Comparison of ENCODE assay signal across 9 mouse cellular contexts in genomic region chr10:120475601-120476515, GRCm38 (mm10). TPM values are rescaled to one million over a fixed set of nuclear protein-coding genes. Genes with fewer than 3 reads are reported as not detected.
DNase-seq lines count a peak whose midpoint lies in the region; ATAC-seq and TF ChIP-seq lines count a peak whose summit lies in the region.
"Had no signal": no experiment of that assay in that cellular context is flagged by ENCODE, and none has a peak within 500 bp of the region (broad histone marks: within the 10 kb centered on the region; RNA-seq: fewer than 3 reads in every experiment).

TSS of gene Hmga2 (minus strand) at chr10:120476469.

- no peak for TF ChIP-seq EP300 in liver, postnatal 0 days (IDR thresholded peaks at IDR 0.05; ENCODE audit: low read depth)

- H3K9ac ChIP-seq in forebrain, embryonic 12.5 days = peak within 1 kb of the TSS; percentile 97
- H3K9ac ChIP-seq in hindbrain, postnatal 0 days (replicated peaks; ENCODE audit: low read length) = peak within 1 kb of the TSS; percentile 60
- H3K9ac ChIP-seq in liver, postnatal 0 days (replicated peaks) = peak within 1 kb of the TSS; percentile 62
- peak within 1 kb of the TSS; percentile 74 for H3K9ac ChIP-seq in neural tube, embryonic 14.5 days (replicated peaks; ENCODE audit: low read depth, low read length)

- no peaks in the 10 kb centered on the region for H3K27me3 ChIP-seq in forebrain, embryonic 12.5 days
- no peaks in the 10 kb centered on the region; the same call in 1 of the 2 replicates for H3K27me3 ChIP-seq in hindbrain, postnatal 0 days (ENCODE audit: insufficient read depth, low read length)
- H3K27me3 ChIP-seq in liver, postnatal 0 days (ENCODE audit: insufficient read depth, low read length) = peaks cover 46% of the 10 kb centered on the region
- no peaks in the 10 kb centered on the region for H3K27me3 ChIP-seq in neural tube, embryonic 14.5 days (ENCODE audit: control insufficient read depth, insufficient read depth, low read length)

- peak; percentile 51 for ATAC-seq in forebrain, embryonic 12.5 days (ENCODE audit: low FRiP score)
- ATAC-seq in hindbrain, postnatal 0 days = peak; percentile 64
- ATAC-seq in liver, postnatal 0 days = peak; percentile 59
- peak; percentile 58 for ATAC-seq in neural tube, embryonic 14.5 days (ENCODE audit: low read depth)

- H3K4me1 ChIP-seq in forebrain, embryonic 12.5 days = peaks cover 42% of the 10 kb centered on the region
- peaks cover 3% of the 10 kb centered on the region for H3K4me1 ChIP-seq in hindbrain, postnatal 0 days (ENCODE audit: insufficient read depth, low read length)
- H3K4me1 ChIP-seq in liver, postnatal 0 days (ENCODE audit: insufficient read depth) = peaks cover 17% of the 10 kb centered on the region
- peaks cover 27% of the 10 kb centered on the region for H3K4me1 ChIP-seq in neural tube, embryonic 14.5 days (ENCODE audit: control insufficient read depth, insufficient read depth, low read length)

- no peaks in the 10 kb centered on the region for H3K9me3 ChIP-seq in forebrain, embryonic 12.5 days
- H3K9me3 ChIP-seq in hindbrain, postnatal 0 days (ENCODE audit: low read length) = no peaks in the 10 kb centered on the region
- H3K9me3 ChIP-seq in liver, postnatal 0 days (ENCODE audit: low read length) = no peaks in the 10 kb centered on the region
- no peaks in the 10 kb centered on the region for H3K9me3 ChIP-seq in neural tube, embryonic 14.5 days (ENCODE audit: control insufficient read depth, low read length)

- peak within 1 kb of the TSS; percentile 92 for H3K27ac ChIP-seq in forebrain, embryonic 12.5 days
- H3K27ac ChIP-seq in hindbrain, postnatal 0 days = peak within 1 kb of the TSS; percentile 51; the same call in 1 of the 2 replicates
- H3K27ac ChIP-seq in liver, postnatal 0 days (ENCODE audit: low read depth) = no peak within 1 kb of the TSS
- H3K27ac ChIP-seq in neural tube, embryonic 14.5 days (ENCODE audit: low read depth, low read length) = peak within 1 kb of the TSS; percentile 60

- no peaks in the 10 kb centered on the region; the same call in 1 of the 2 replicates for H3K36me3 ChIP-seq in forebrain, embryonic 12.5 days (replicated peaks)
- H3K36me3 ChIP-seq in hindbrain, postnatal 0 days (ENCODE audit: insufficient read depth, low read length) = no peaks in the 10 kb centered on the region
- no peaks in the 10 kb centered on the region for H3K36me3 ChIP-seq in liver, postnatal 0 days (replicated peaks; ENCODE audit: insufficient read depth, low read length)
- H3K36me3 ChIP-seq in neural tube, embryonic 14.5 days (ENCODE audit: control insufficient read depth, insufficient read depth, low read length) = no peaks in the 10 kb centered on the region
- H3K36me3 ChIP-seq: G1E had no signal

- DNase-seq in heart, adult 11 months = peak; percentile 88
- DNase-seq in heart, adult 8-10 months (ENCODE audit: low spot score) = no peak
- DNase-seq in ZHBTc4 (ENCODE audit: low read depth, low spot score) = peak; percentile 81
- DNase-seq in hindbrain, postnatal 0 days (ENCODE audit: low spot score) = peak; percentile 45
- peak; percentile 52 for DNase-seq in liver, postnatal 0 days
- no peak for DNase-seq in cerebellum, postnatal 36 days

- WGBS in forebrain, embryonic 12.5 days = under 1% methylated on average over 99 of the region's 99 CpGs
- WGBS in hindbrain, postnatal 0 days = under 1% methylated on average over 94 of the region's 99 CpGs
- WGBS in liver, postnatal 0 days (ENCODE audit: insufficient replicate concordance) = under 1% methylated on average over 91 of the region's 99 CpGs
- under 1% methylated on average over 95 of the region's 99 CpGs for WGBS in neural tube, embryonic 14.5 days

- H3K4me3 ChIP-seq in forebrain, embryonic 12.5 days (replicated peaks) = peak within 1 kb of the TSS; percentile 79
- H3K4me3 ChIP-seq in hindbrain, postnatal 0 days (ENCODE audit: low read length) = peak within 1 kb of the TSS; percentile 63
- peak within 1 kb of the TSS; percentile 63 for H3K4me3 ChIP-seq in liver, postnatal 0 days (ENCODE audit: low read depth, low read length)
- peak within 1 kb of the TSS; percentile 61 for H3K4me3 ChIP-seq in neural tube, embryonic 14.5 days (ENCODE audit: low read depth, low read length)

- TF ChIP-seq CTCF in hindbrain, postnatal 0 days (IDR thresholded peaks at IDR 0.05; ENCODE audit: low read depth) = no peak
- no peak for TF ChIP-seq CTCF in liver, postnatal 0 days (IDR thresholded peaks at IDR 0.05; ENCODE audit: low read depth)

- peak within 1 kb of the TSS; percentile 93 for H3K4me2 ChIP-seq in forebrain, embryonic 12.5 days
- H3K4me2 ChIP-seq in hindbrain, postnatal 0 days (ENCODE audit: low read depth, low read length) = peak within 1 kb of the TSS; percentile 94
- peak within 1 kb of the TSS; percentile 89 for H3K4me2 ChIP-seq in liver, postnatal 0 days (ENCODE audit: low read depth, low read length)
- H3K4me2 ChIP-seq in neural tube, embryonic 14.5 days (ENCODE audit: low read depth, low read length) = peak within 1 kb of the TSS; percentile 93

RNA-seq across cellular contexts. Expression of gene Hmga2, which starts in this region (rescaled TPM):
- not detected for total RNA-seq in heart, adult 8-10 months (2022)
- polyA plus RNA-seq in forebrain, embryonic 12.5 days (2016; fragmentation: Nextera tagmentation; extraction: Ambion mirVana) = 48.7 and 48.9 TPM in 2 replicates
- total RNA-seq in hindbrain, postnatal 0 days (2014; rRNA removed) = 1.2 and 1.5 TPM in 2 replicates
- 0.98 and 1.5 TPM in 2 replicates for polyA plus RNA-seq in hindbrain, postnatal 0 days (2015; fragmentation: Nextera tagmentation; extraction: Ambion mirVana)
- polyA plus RNA-seq in liver, postnatal 0 days (2015; fragmentation: Nextera tagmentation; extraction: Ambion mirVana) = 0.43 and 0.56 TPM in 2 replicates
- 3.4 and 3.7 TPM in 2 replicates for polyA plus RNA-seq in neural tube, embryonic 14.5 days (2014; fragmentation: Nextera tagmentation; extraction: Ambion mirVana)
- polyA plus RNA-seq: G1E had no signal

Comparison
In these comparisons a context has a peak if more than half of its experiments do, and no peak if none do; other contexts are left out.
1. RNA of gene Hmga2 (polyA plus RNA-seq): 48.7 to 48.9 TPM in forebrain, embryonic 12.5 days; 3.4 to 3.7 TPM in neural tube, embryonic 14.5 days, 0.98 to 1.5 TPM in hindbrain, postnatal 0 days and 0.43 to 0.56 TPM in liver, postnatal 0 days; every median in the first group is over 10 times any median in the second.
2. DNase-seq: peak in heart, adult 11 months (single experiment), ZHBTc4 (single experiment) and hindbrain, postnatal 0 days (single experiment); none in heart, adult 8-10 months (single experiment) and cerebellum, postnatal 36 days (0 of 2).
3. Peak in DNase-seq, ATAC-seq, H3K4me3 ChIP-seq, H3K9ac ChIP-seq and H3K4me2 ChIP-seq in liver, postnatal 0 days; RNA of the gene not detected or under 1 TPM.
4. Peak in every context shown above with its lines, with median percentiles within 50 percentile points of each other: ATAC-seq, H3K4me2 ChIP-seq, H3K4me3 ChIP-seq and H3K9ac ChIP-seq.